Mouse (Mus musculus) ES-E14 (cell line): ENCODE measurements around the gene Lrp6.

Source experiments
- CHD2 ChIP-seq: IDR thresholded peaks from 2 replicates; pipeline ENCODE4 v1.6.1; 2014; ENCODE audit warnings: mild to moderate bottlenecking, low read depth, low read length, inconsistent platforms
- HCFC1 ChIP-seq: IDR thresholded peaks from 2 replicates; pipeline ENCODE4 v1.6.1; 2012; ENCODE audit warnings: low read length, inconsistent platforms, borderline replicate concordance; ENCODE audit not compliant: insufficient read depth
- MAFK ChIP-seq: IDR thresholded peaks from 2 replicates; pipeline ENCODE4 v1.6.1; 2014; ENCODE audit warnings: mild to moderate bottlenecking, low read depth, low read length, inconsistent platforms; ENCODE audit not compliant: insufficient read depth
- ZNF384 ChIP-seq: IDR thresholded peaks from 2 replicates; pipeline ENCODE4 v1.6.1; 2012; ENCODE audit warnings: low read depth, low read length, inconsistent platforms

DNA sequence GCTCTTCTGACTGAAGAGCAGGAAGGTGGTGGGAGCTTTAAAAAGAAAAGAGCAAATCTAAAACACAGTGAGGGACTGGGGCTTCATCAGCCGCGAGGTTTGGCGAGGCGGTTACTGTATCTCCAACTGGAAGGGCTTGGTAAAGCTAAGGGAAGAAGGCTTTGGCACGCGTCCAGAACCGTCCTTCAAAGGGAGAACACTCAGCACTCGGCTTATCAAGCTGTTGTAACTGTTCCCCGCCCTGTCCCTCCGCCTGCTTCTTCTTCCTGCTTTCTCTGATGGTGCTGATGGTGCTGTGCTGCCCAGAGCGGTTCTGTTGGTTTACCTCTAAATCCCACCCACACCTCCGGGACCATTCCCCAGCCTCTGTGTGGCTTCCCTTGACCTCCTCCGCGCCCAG lies 95.9 kb downstream of the Lrp6 start:
- TF ChIP-seq HCFC1: no peak
- no peak for TF ChIP-seq CHD2
- no peak for TF ChIP-seq MAFK
- TF ChIP-seq ZNF384: no peak
